Mouse (Mus musculus): ENCODE results near the gene Dnm3. TPM values are rescaled to one million over a fixed set of nuclear protein-coding genes. Genes with fewer than 3 reads are reported as not detected.

The Dnm3 gene
- polyA plus RNA-seq, 1 experiment = 54.3 TPM

GRCm38 (mm10) chr1:162209010-162209409 lies 268.8 kb downstream of the Dnm3 start:
- Histone ChIP-seq H3K4me3 (ENCODE audit: insufficient read depth, low read length) (no peak overlapping the region), H3K27ac (ENCODE audit: insufficient read depth, low read length) (no peak overlapping the region), H3K4me1 (ENCODE audit: control insufficient read depth, insufficient read depth, low read length) (no peaks in the 10 kb centered on the region; the same call in 1 of the 2 replicates)
- no peak for TF ChIP-seq CTCF (IDR thresholded peaks at IDR 0.05; ENCODE audit: extremely low read depth, insufficient read depth, low read length)
- no peak for TF ChIP-seq POLR2A (IDR thresholded peaks at IDR 0.05; ENCODE audit: extremely low read depth, insufficient read depth, low read length)

GRCm38 (mm10) chr1:162207708-162208043 lies 270.2 kb downstream of the Dnm3 start:
- H3K4me1 ChIP-seq (ENCODE audit: control insufficient read depth, insufficient read depth, low read length) = no peaks in the 10 kb centered on the region; the same call in 1 of the 2 replicates
- no peak for TF ChIP-seq CTCF (IDR thresholded peaks at IDR 0.05; ENCODE audit: extremely low read depth, insufficient read depth, low read length)
- no peak for TF ChIP-seq POLR2A (IDR thresholded peaks at IDR 0.05; ENCODE audit: extremely low read depth, insufficient read depth, low read length)
- H3K4me3 ChIP-seq (ENCODE audit: insufficient read depth, low read length) = no peak overlapping the region
- no peak overlapping the region for H3K27ac ChIP-seq (ENCODE audit: insufficient read depth, low read length)

GRCm38 (mm10) chr1:162206998-162207707 lies 270.7 kb downstream of the Dnm3 start:
- no peak overlapping the region for H3K27ac ChIP-seq (ENCODE audit: insufficient read depth, low read length)
- no peak overlapping the region for H3K4me3 ChIP-seq (ENCODE audit: insufficient read depth, low read length)
- H3K4me1 ChIP-seq (ENCODE audit: control insufficient read depth, insufficient read depth, low read length) = no peaks in the 10 kb centered on the region; the same call in 1 of the 2 replicates
- TF ChIP-seq POLR2A (IDR thresholded peaks at IDR 0.05; ENCODE audit: extremely low read depth, insufficient read depth, low read length) = no peak
- TF ChIP-seq CTCF (IDR thresholded peaks at IDR 0.05; ENCODE audit: extremely low read depth, insufficient read depth, low read length) = no peak

GRCm38 (mm10) chr1:162202465-162203348 lies 275.1 kb downstream of the Dnm3 start:
- Histone ChIP-seq H3K4me1 (ENCODE audit: control insufficient read depth, insufficient read depth, low read length) (no peaks in the 10 kb centered on the region; the same call in 1 of the 2 replicates), H3K27ac (ENCODE audit: insufficient read depth, low read length) (no peak overlapping the region), H3K4me3 (ENCODE audit: insufficient read depth, low read length) (no peak overlapping the region)
- TF ChIP-seq POLR2A (IDR thresholded peaks at IDR 0.05; ENCODE audit: extremely low read depth, insufficient read depth, low read length) (no peak), CTCF (IDR thresholded peaks at IDR 0.05; ENCODE audit: extremely low read depth, insufficient read depth, low read length) (no peak)

GRCm38 (mm10) chr1:162200446-162200845 lies 277.4 kb downstream of the Dnm3 start:
- Histone ChIP-seq H3K4me3 (ENCODE audit: insufficient read depth, low read length) (no peak overlapping the region), H3K4me1 (ENCODE audit: control insufficient read depth, insufficient read depth, low read length) (no peaks in the 10 kb centered on the region), H3K27ac (ENCODE audit: insufficient read depth, low read length) (no peak overlapping the region)
- TF ChIP-seq CTCF (IDR thresholded peaks at IDR 0.05; ENCODE audit: extremely low read depth, insufficient read depth, low read length) (no peak), POLR2A (IDR thresholded peaks at IDR 0.05; ENCODE audit: extremely low read depth, insufficient read depth, low read length) (no peak)

GRCm38 (mm10) chr1:162196812-162197680 lies 280.8 kb downstream of the Dnm3 start:
- TF ChIP-seq POLR2A (IDR thresholded peaks at IDR 0.05; ENCODE audit: extremely low read depth, insufficient read depth, low read length) (no peak), CTCF (IDR thresholded peaks at IDR 0.05; ENCODE audit: extremely low read depth, insufficient read depth, low read length) (no peak)
- Histone ChIP-seq H3K4me1 (ENCODE audit: control insufficient read depth, insufficient read depth, low read length) (no peaks in the 10 kb centered on the region), H3K27ac (ENCODE audit: insufficient read depth, low read length) (no peak overlapping the region), H3K4me3 (ENCODE audit: insufficient read depth, low read length) (no peak overlapping the region)

- no peak overlapping the region for H3K27ac ChIP-seq (ENCODE audit: insufficient read depth, low read length)
- peaks cover 3% of the 10 kb centered on the region; the same call in 1 of the 2 replicates for H3K4me1 ChIP-seq (ENCODE audit: control insufficient read depth, insufficient read depth, low read length)
- no peak for TF ChIP-seq POLR2A (IDR thresholded peaks at IDR 0.05; ENCODE audit: extremely low read depth, insufficient read depth, low read length)
- TF ChIP-seq CTCF (IDR thresholded peaks at IDR 0.05; ENCODE audit: extremely low read depth, insufficient read depth, low read length) = no peak
- H3K4me3 ChIP-seq (ENCODE audit: insufficient read depth, low read length) = no peak overlapping the region
These were observed 289.1 kb downstream of the Dnm3 start for GRCm38 (mm10) chr1:162188744-162189143.

- TF ChIP-seq CTCF (IDR thresholded peaks at IDR 0.05; ENCODE audit: extremely low read depth, insufficient read depth, low read length) (no peak), POLR2A (IDR thresholded peaks at IDR 0.05; ENCODE audit: extremely low read depth, insufficient read depth, low read length) (no peak)
- H3K27ac ChIP-seq (ENCODE audit: insufficient read depth, low read length) = no peak overlapping the region
- H3K4me1 ChIP-seq (ENCODE audit: control insufficient read depth, insufficient read depth, low read length) = peaks cover 3% of the 10 kb centered on the region; the same call in 1 of the 2 replicates
- no peak overlapping the region for H3K4me3 ChIP-seq (ENCODE audit: insufficient read depth, low read length)
These were observed 290.3 kb downstream of the Dnm3 start for GRCm38 (mm10) chr1:162187352-162188120.
